Comparison of ENCODE assay signal across 9 mouse cellular contexts in the genomic region with DNA sequence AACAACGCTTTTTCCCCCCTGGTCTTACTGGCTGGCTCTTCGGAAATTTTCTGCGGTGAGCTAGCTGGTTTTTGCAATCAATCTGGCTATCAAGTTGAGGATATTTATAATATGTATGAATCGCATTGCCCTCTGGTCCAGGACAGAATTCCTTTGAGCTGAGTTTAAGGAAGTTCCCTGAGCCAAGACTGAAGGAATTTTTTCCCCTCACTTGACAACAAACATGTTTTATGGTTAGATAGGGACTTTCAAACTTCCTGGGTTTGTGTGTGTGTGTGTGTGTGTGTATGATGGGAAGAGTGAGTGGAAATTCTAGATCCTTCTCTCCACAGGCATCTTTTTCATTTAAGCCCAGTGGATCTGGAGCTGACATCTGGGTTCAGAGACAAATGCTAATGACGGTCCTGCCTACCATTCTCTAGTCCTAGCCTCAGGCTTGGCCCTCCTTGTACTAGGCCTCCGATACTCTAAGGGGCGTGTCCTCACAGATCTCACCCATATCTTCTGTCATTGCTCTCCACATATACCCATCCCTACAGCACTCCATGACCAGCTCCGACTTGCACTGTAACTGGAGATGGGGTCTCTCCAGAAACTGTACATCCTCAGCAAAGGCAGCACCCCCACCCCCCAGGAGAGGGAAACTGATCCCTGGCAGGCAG. TPM values are rescaled to one million over a fixed set of nuclear protein-coding genes. Genes with fewer than 3 reads are reported as not detected.
DNase-seq lines count a peak whose midpoint lies in the region; ATAC-seq and TF ChIP-seq lines count a peak whose summit lies in the region.
"Had no signal": no experiment of that assay in that cellular context is flagged by ENCODE, and none has a peak within 500 bp of the region (broad histone marks: within the 10 kb centered on the region; RNA-seq: fewer than 3 reads in every experiment).

No protein-coding gene starts in this region.

- in situ Hi-C loops in Patski (cut with MboI; ENCODE audit: low pct_unique_long_range_greater_than_20kb) = loop anchor here (10.0 kb wide), 1 partner anchor 280 kb away; no protein-coding TSS in a partner anchor

- peak overlapping the region; percentile 24; the same call in 1 of the 2 replicates for H3K27ac ChIP-seq in heart, embryonic 16.5 days (ENCODE audit: low read length)
- H3K27ac ChIP-seq in liver, embryonic 14.5 days = peak overlapping the region; percentile 88
- no peak overlapping the region for H3K27ac ChIP-seq in intestine, embryonic 16.5 days (ENCODE audit: low read length)

- peaks cover 1% of the 10 kb centered on the region; the same call in 1 of the 2 replicates for H3K36me3 ChIP-seq in heart, embryonic 16.5 days (ENCODE audit: control insufficient read depth, insufficient read depth)
- H3K36me3 ChIP-seq in liver, embryonic 14.5 days (replicated peaks; ENCODE audit: control insufficient read depth, insufficient read depth, low read depth) = peaks cover 4% of the 10 kb centered on the region; the same call in 1 of the 2 replicates
- H3K36me3 ChIP-seq in intestine, embryonic 16.5 days (ENCODE audit: control insufficient read depth, insufficient read depth, low read length) = no peaks in the 10 kb centered on the region

- TF ChIP-seq CTCF in Patski (IDR thresholded peaks at IDR 0.05) = no peak
- no peak for TF ChIP-seq CTCF in liver, embryonic 14.5 days (IDR thresholded peaks at IDR 0.05; ENCODE audit: low read depth)

- intact Hi-C loops in heart, postnatal 25 days (cut with DNase I) = no loop called here

- no peak for TF ChIP-seq EP300 in liver, embryonic 14.5 days (IDR thresholded peaks at IDR 0.05; ENCODE audit: low read depth)

- WGBS in heart, embryonic 16.5 days = 41% methylated on average over 8 of the region's 8 CpGs
- WGBS in liver, embryonic 14.5 days (ENCODE audit: insufficient replicate concordance) = 15% methylated on average over 8 of the region's 8 CpGs
- 44% methylated on average over 8 of the region's 8 CpGs for WGBS in intestine, embryonic 16.5 days

- no peak overlapping the region for H3K9ac ChIP-seq in heart, embryonic 16.5 days (ENCODE audit: low read length)
- H3K9ac ChIP-seq in liver, embryonic 14.5 days (replicated peaks) = peak overlapping the region; percentile 23
- no peak overlapping the region for H3K9ac ChIP-seq in intestine, embryonic 16.5 days (ENCODE audit: low read depth, low read length)

- H3K4me3 ChIP-seq in heart, embryonic 16.5 days (ENCODE audit: low read length) = no peak overlapping the region
- H3K4me3 ChIP-seq in liver, embryonic 14.5 days (ENCODE audit: insufficient read depth in 1 of 2, low read depth in 2 of 2, low read length in 2 of 2) = peak overlapping the region in 1 of 2 experiments; percentile 27; a peak in 1 of 4 replicates
- no peak overlapping the region for H3K4me3 ChIP-seq in intestine, embryonic 16.5 days (ENCODE audit: low read length)

- CTCF ChIA-PET in Patski (lab: Charles Lee) = interaction anchor here (1.0 to 6.1 kb wide), 8 partner anchors 9 to 186 kb away, joined by 3 to 29 read pairs (median 4); partner anchors contain the start of genes Islr, Islr2 and Pml

- ATAC-seq in Patski = no peak
- ATAC-seq in heart, embryonic 16.5 days (replicated peaks; ENCODE audit: extremely low read depth, insufficient read depth, low FRiP score) = 0 out of 2 replicates have a peak, but pooled peaks have one; percentile 30
- peak; percentile 70 for ATAC-seq in liver, embryonic 14.5 days (ENCODE audit: insufficient read depth)
- ATAC-seq in intestine, embryonic 16.5 days = no peak

- peaks cover 13% of the 10 kb centered on the region for H3K4me1 ChIP-seq in heart, embryonic 16.5 days (ENCODE audit: control insufficient read depth, insufficient read depth, low read length)
- H3K4me1 ChIP-seq in liver, embryonic 14.5 days (replicated peaks; ENCODE audit: control insufficient read depth in 2 of 2, insufficient read depth in 2 of 2, low read length in 1 of 2) = peaks cover 35 to 36% of the 10 kb centered on the region in 2 experiments
- H3K4me1 ChIP-seq in intestine, embryonic 16.5 days (ENCODE audit: control insufficient read depth, insufficient read depth, low read length) = peaks cover 10% of the 10 kb centered on the region

- no peak overlapping the region for H3K4me2 ChIP-seq in heart, embryonic 16.5 days (ENCODE audit: low read depth, low read length)
- H3K4me2 ChIP-seq in liver, embryonic 14.5 days (ENCODE audit: low read depth) = peak overlapping the region; percentile 78
- H3K4me2 ChIP-seq in intestine, embryonic 16.5 days (ENCODE audit: low read depth, low read length) = no peak overlapping the region

- peak; percentile 38 to 64 for DNase-seq in heart, adult 9 months (ENCODE audit: low spot score in 2 of 2)
- no peak for DNase-seq in heart, postnatal 25 days (ENCODE audit: low spot score)
- DNase-seq in Patski (ENCODE audit: low read depth, low spot score) = peak; percentile 33
- peak; percentile 51 to 55 (median 52) for DNase-seq in liver, embryonic 14.5 days (ENCODE audit: low read depth in 3 of 3, low spot score in 3 of 3)
- DNase-seq in cerebellum, postnatal 14 days = no peak
- DNase-seq in thymus, postnatal 0 days (ENCODE audit: low spot score) = no peak
- DNase-seq: cerebellum, adult 8-10 months had no signal

- no peaks in the 10 kb centered on the region for H3K9me3 ChIP-seq in heart, embryonic 16.5 days (replicated peaks; ENCODE audit: control insufficient read depth, low read length)
- no peaks in the 10 kb centered on the region for H3K9me3 ChIP-seq in liver, embryonic 14.5 days (ENCODE audit: control insufficient read depth, low read length)
- no peaks in the 10 kb centered on the region for H3K9me3 ChIP-seq in intestine, embryonic 16.5 days (ENCODE audit: control insufficient read depth, low read length)

- POLR2A ChIA-PET in Patski (lab: Charles Lee) = interaction anchor here (1.0 to 3.9 kb wide), 2 partner anchors 164 to 175 kb away, joined by 3 to 17 read pairs; no protein-coding TSS in a partner anchor

- no peaks in the 10 kb centered on the region for H3K27me3 ChIP-seq in Patski
- no peaks in the 10 kb centered on the region for H3K27me3 ChIP-seq in heart, embryonic 16.5 days (ENCODE audit: control insufficient read depth, insufficient read depth, low read length)
- H3K27me3 ChIP-seq in liver, embryonic 14.5 days (ENCODE audit: control insufficient read depth, insufficient read depth, low read length) = no peaks in the 10 kb centered on the region; the same call in 1 of the 2 replicates
- H3K27me3 ChIP-seq in intestine, embryonic 16.5 days (replicated peaks; ENCODE audit: control insufficient read depth, insufficient read depth, low read length) = no peaks in the 10 kb centered on the region

RNA-seq across cellular contexts. Expression of gene Islr2, which starts 10.5 kb away (rescaled TPM):
- 1 to 10 TPM; 1.0 to 1.2 TPM for total RNA-seq in heart, postnatal 25 days (2021)
- 2.1 TPM for polyA plus RNA-seq in Patski (2021)
- polyA plus RNA-seq in heart, embryonic 16.5 days (2015; fragmentation: Nextera tagmentation; extraction: Ambion mirVana) = 0.07 and 0.22 TPM in 2 replicates
- polyA plus RNA-seq in liver, embryonic 14.5 days (2012; rRNA removed) = 0.03 and 0.35 TPM in 2 replicates
- polyA plus RNA-seq in liver, embryonic 14.5 days (2014; fragmentation: Nextera tagmentation; extraction: Ambion mirVana) = not detected in 2 replicates
- polyA plus RNA-seq in thymus, postnatal 0 days (2015; fragmentation: Nextera tagmentation; extraction: Ambion mirVana) = 0.06 TPM in 1 of 2 replicates, not detected in the other
- polyA plus RNA-seq in intestine, embryonic 16.5 days (2015; fragmentation: Nextera tagmentation; extraction: Ambion mirVana) = 0.83 and 1.0 TPM in 2 replicates

RNA-seq across cellular contexts. Expression of gene Islr, which starts 10.5 kb away (rescaled TPM):
- 10 to 100 TPM; 31.4 to 33.0 TPM for total RNA-seq in heart, postnatal 25 days (2021)
- polyA plus RNA-seq in Patski (2021) = 39.6 TPM
- 27.5 and 27.7 TPM in 2 replicates for polyA plus RNA-seq in heart, embryonic 16.5 days (2015; fragmentation: Nextera tagmentation; extraction: Ambion mirVana)
- polyA plus RNA-seq in liver, embryonic 14.5 days (2012; rRNA removed) = 3.3 and 3.6 TPM in 2 replicates
- polyA plus RNA-seq in liver, embryonic 14.5 days (2014; fragmentation: Nextera tagmentation; extraction: Ambion mirVana) = 1.1 and 1.7 TPM in 2 replicates
- polyA plus RNA-seq in thymus, postnatal 0 days (2015; fragmentation: Nextera tagmentation; extraction: Ambion mirVana) = 11.5 and 14.7 TPM in 2 replicates
- 70.7 and 77.5 TPM in 2 replicates for polyA plus RNA-seq in intestine, embryonic 16.5 days (2015; fragmentation: Nextera tagmentation; extraction: Ambion mirVana)

RNA-seq across cellular contexts. Expression of gene Pml, which starts 34.9 kb away (rescaled TPM):
- total RNA-seq in heart, postnatal 25 days (2021) = 10 to 100 TPM in 1 of 2 experiments, 1 to 10 TPM in 1; 10.0 to 12.6 TPM
- 37.8 TPM for polyA plus RNA-seq in Patski (2021)
- polyA plus RNA-seq in heart, embryonic 16.5 days (2015; fragmentation: Nextera tagmentation; extraction: Ambion mirVana) = 11.7 and 13.8 TPM in 2 replicates
- 16.7 and 17.6 TPM in 2 replicates for polyA plus RNA-seq in liver, embryonic 14.5 days (2012; rRNA removed)
- polyA plus RNA-seq in liver, embryonic 14.5 days (2014; fragmentation: Nextera tagmentation; extraction: Ambion mirVana) = 17.1 and 19.3 TPM in 2 replicates
- 17.8 and 18.3 TPM in 2 replicates for polyA plus RNA-seq in thymus, postnatal 0 days (2015; fragmentation: Nextera tagmentation; extraction: Ambion mirVana)
- 12.4 and 13.7 TPM in 2 replicates for polyA plus RNA-seq in intestine, embryonic 16.5 days (2015; fragmentation: Nextera tagmentation; extraction: Ambion mirVana)

RNA-seq across cellular contexts. Expression of gene Stoml1, which starts 38.3 kb away (rescaled TPM):
- total RNA-seq in heart, postnatal 25 days (2021) = 10 to 100 TPM; 10.3 to 13.5 TPM
- polyA plus RNA-seq in Patski (2021) = 45.8 TPM
- 28.2 and 28.3 TPM in 2 replicates for polyA plus RNA-seq in heart, embryonic 16.5 days (2015; fragmentation: Nextera tagmentation; extraction: Ambion mirVana)
- polyA plus RNA-seq in liver, embryonic 14.5 days (2012; rRNA removed) = 4.1 and 4.8 TPM in 2 replicates
- 2.5 and 3.8 TPM in 2 replicates for polyA plus RNA-seq in liver, embryonic 14.5 days (2014; fragmentation: Nextera tagmentation; extraction: Ambion mirVana)
- 48.3 and 55.1 TPM in 2 replicates for polyA plus RNA-seq in thymus, postnatal 0 days (2015; fragmentation: Nextera tagmentation; extraction: Ambion mirVana)
- 21.1 and 22.4 TPM in 2 replicates for polyA plus RNA-seq in intestine, embryonic 16.5 days (2015; fragmentation: Nextera tagmentation; extraction: Ambion mirVana)

Comparison
In these comparisons a context has a peak if more than half of its experiments do, and no peak if none do; other contexts are left out.
1. DNase-seq: peak in heart, adult 9 months (2 of 2), Patski (single experiment) and liver, embryonic 14.5 days (3 of 3); none in heart, postnatal 25 days (single experiment), cerebellum, postnatal 14 days (0 of 2) and thymus, postnatal 0 days (single experiment).
2. ATAC-seq: peak in heart, embryonic 16.5 days (single experiment) and liver, embryonic 14.5 days (single experiment); none in Patski (single experiment) and intestine, embryonic 16.5 days (single experiment).